Mouse (Mus musculus) left cerebral cortex, adult 9 months (tissue): ENCODE results near the gene Ugcg.

Experiments
- DNase-seq, 2 experiments: peaks; one replicate each; pipeline ENCODE4 v3.0.0; 2022; ENCODE audit warnings: low spot score in 2 of 2

Ugcg gene

GRCm38 (mm10) chr4:59189546-59190237 is 635 bp downstream of the Ugcg start:
- peak in 1 of 2 experiments; percentile 52 for DNase-seq

GRCm38 (mm10) chr4:59190650-59191424 is 1.8 kb downstream of the Ugcg start:
- no peak for DNase-seq

DNA sequence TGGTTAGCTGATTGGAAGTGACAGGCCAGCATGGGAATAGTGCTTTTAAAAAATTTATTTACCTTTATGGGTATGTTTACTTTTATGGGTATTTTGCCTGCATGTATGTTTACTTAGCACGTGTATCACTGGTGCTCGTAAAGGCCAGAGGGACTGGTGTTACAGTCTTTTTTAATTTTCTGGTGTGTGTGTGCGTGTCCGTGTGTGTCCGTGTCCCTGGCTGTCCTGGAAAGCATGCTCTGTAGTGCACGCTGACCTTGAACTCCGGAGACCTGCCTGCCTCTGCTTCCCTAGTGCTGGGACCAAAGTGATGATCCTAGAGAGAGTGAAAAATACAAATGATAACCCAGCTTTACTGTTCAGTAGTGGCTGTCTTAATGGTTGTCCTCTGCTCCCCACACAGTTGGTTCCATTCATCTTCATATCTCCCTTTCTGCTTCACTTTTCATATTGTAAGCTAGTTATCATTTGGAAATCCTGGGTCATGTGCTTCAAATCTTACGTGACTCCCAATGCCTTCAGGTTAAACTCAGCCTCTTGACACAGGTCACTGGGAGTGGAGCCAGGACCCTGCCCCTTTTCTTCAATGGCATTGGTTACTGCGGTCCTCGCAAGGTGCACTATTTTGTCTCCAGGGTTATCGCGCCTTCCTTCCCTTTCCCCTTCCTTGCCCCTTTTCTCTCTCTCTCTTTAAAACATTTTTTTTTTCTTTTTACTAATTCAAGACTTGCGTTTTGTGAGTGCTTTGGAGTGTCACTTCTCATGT is 5.9 kb downstream of the Ugcg start:
- no peak for DNase-seq

- DNase-seq, result no peak
Measured at GRCm38 (mm10) chr4:59196346-59197077, 7.5 kb downstream of the Ugcg start.

GRCm38 (mm10) chr4:59197078-59197424 is 8.0 kb downstream of the Ugcg start:
- DNase-seq, result no peak

- DNase-seq, result no peak
Measured at GRCm38 (mm10) chr4:59197462-59197861, 8.4 kb downstream of the Ugcg start.

- DNase-seq, result peak in 1 of 2 experiments; percentile 48
Measured at GRCm38 (mm10) chr4:59199341-59199740, 10.3 kb downstream of the Ugcg start.

DNA sequence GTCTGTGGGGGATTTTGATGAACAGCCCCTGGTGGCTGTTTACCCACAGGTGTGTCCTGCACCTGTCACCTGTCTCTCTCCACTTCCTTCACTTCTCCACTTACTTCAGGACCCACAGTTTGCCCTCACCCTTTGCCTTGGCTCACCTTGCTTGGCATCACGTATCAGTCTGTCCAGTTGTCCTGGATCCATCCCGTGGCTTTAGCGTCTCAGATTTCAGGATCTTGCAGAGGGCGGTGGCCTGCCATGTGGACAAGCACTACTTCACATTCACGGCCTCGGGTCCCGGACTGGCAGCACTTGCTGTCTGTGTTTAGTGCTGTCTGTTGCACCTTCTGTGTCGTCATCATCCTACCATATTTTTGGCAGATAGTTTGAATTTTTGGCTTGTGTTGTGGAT is 10.7 kb downstream of the Ugcg start:
- no peak for DNase-seq

GRCm38 (mm10) chr4:59200636-59201035 is 11.6 kb downstream of the Ugcg start:
- no peak for DNase-seq

DNA sequence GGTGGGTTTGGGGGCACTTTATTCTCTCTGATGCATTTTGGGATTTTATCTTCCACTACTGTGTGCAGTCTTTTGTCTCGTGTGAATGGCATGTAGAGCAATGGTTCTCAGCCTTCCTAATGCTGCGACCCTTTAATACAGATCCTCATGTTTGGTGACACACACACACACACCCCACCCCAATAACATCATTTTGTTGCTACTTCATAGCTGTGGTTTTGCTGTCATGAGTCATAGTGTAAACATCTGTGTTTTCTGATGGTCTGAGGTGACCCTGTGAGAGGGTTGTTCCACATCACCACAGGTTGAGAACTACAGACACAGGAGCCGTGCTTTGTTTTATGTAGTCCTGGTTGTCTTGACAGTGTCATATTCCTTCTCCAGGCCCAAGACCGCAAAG is 15.6 kb downstream of the Ugcg start:
- DNase-seq, result no peak

GRCm38 (mm10) chr4:59205758-59206340 is 16.8 kb downstream of the Ugcg start:
- DNase-seq, result no peak

GRCm38 (mm10) chr4:59206600-59206999 is 17.5 kb downstream of the Ugcg start:
- DNase-seq, result no peak

GRCm38 (mm10) chr4:59208607-59209006 is 19.6 kb downstream of the Ugcg start:
- DNase-seq, result no peak

- DNase-seq, result no peak
Measured at GRCm38 (mm10) chr4:59211181-59211580, 22.1 kb downstream of the Ugcg start.

DNA sequence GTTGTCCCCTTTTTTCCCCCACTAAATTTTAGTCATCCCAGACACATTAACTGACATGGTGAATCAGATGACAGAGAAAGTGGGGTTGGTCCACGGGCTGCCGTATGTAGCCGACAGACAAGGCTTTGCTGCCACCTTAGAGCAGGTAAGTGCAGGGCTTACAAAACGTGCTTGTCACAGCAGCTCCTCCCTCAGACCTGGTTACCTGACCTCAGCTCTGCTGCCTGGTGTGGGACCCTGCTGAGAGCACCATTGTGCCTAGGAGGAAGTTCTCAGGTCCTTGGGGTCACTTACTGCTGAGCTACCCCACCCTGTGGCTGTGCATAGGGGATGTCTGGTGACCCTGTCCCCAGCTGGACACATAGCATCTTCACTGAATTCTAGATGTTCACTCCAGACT is 24.8 kb downstream of the Ugcg start:
- DNase-seq, result no peak

GRCm38 (mm10) chr4:59214695-59215094 is 25.6 kb downstream of the Ugcg start:
- no peak for DNase-seq

GRCm38 (mm10) chr4:59215585-59215984 is 26.5 kb downstream of the Ugcg start:
- no peak for DNase-seq

- DNase-seq, result no peak
Measured at GRCm38 (mm10) chr4:59217101-59217500, 28.0 kb downstream of the Ugcg start.

DNA sequence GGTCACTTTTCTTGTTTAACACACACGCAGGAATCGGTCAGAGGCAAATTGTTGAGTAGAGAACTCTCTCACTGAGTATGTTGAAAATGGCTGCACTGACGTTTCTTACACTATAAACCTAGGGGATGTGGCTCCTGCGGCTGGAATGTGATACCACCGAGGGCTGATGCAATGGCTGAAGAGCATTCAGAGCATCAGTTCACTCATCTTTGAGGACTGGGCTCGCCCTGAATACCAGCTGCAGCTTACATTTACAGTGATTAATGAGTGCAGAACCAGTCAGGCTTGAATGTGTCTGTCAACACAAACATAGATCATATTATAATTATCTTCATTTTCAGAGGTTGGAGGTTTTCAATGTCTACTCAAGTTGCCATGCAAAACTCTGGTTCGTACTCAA is 29.1 kb downstream of the Ugcg start:
- DNase-seq, result no peak

DNA sequence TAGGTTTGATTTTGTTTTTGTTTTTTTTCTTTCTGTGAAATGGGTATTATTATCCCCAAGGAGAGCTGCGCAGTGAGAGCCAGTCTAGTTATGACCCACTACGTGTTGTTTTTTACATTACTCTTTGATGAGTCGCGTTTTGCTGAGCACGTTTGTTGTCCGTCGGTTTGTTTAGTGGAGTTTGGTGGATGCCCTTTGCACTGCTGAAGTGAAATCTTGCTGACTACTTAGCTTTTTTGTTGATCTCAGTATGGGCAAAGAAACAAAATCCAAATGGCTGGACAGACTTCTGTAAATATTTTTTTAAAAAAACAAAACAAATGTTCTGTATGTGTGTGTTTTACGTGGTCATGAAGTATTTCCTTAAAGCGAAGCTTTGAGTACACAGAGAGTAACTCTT is 33.2 kb downstream of the Ugcg start:
- DNase-seq, result no peak

DNA sequence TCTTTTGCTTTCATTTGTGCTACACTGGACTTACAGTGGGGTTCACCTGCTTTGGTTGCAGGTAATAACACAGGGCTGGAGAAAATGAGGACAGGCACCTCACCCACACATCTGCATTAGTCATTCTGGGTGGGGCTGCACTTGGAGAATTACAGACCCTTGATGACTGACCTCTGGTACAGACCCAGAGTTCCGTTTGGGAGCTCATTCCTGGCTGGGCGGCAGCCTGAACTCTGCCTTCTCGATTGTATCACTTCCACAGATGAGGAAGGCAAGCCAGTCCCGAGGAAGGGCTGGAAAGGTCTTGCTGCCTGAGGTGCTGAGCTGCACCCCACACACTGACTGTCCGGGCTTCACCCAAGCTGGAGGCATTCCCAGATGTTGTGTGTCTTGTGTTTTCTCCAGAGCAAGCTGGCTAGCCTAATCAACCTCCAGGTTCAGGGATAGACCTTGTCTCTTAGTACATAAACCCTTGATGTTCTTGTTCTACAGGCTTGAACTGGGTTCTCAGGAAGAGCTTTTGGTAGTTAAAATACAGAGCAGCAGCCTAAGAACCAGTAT is 34.1 kb downstream of the Ugcg start:
- DNase-seq, result no peak
